Mouse (Mus musculus): ENCODE data around the gene Tmem141.

- TF ChIP-seq CTCF (IDR thresholded peaks at IDR 0.05; ENCODE audit: low read depth) (no peak), EP300 (IDR thresholded peaks at IDR 0.05; ENCODE audit: low read depth) (no peak)
These were observed 32.7 kb upstream of the Tmem141 start for GRCm38 (mm10) chr2:25654502-25654901.
